Mouse (Mus musculus) embryonic facial prominence, embryonic 10.5 days (tissue): ENCODE results near the gene St3gal3. TPM values are rescaled to one million over a fixed set of nuclear protein-coding genes. Genes with fewer than 3 reads are reported as not detected.

Source experiments
- DNase-seq: peaks from one replicate; pipeline ENCODE4 v3.0.0-alpha.2; 2017; ENCODE audit warnings: low spot score
- H3K27ac ChIP-seq: fragments of 300-500 bp; sonication (generic); replicated peaks from 2 replicates; pipeline ENCODE4 v1.5.1; 2016; ENCODE audit warnings: mild to moderate bottlenecking
- H3K27me3 ChIP-seq: fragments of 300-500 bp; sonication (generic); replicated peaks from 2 replicates; pipeline ENCODE4 v1.6.1; 2016; ENCODE audit warnings: low read depth, mild to moderate bottlenecking; ENCODE audit not compliant: poor library complexity, severe bottlenecking
- H3K36me3 ChIP-seq: fragments of 300-500 bp; sonication (generic); replicated peaks from 2 replicates; pipeline ENCODE4 v1.6.1; 2016; ENCODE audit warnings: mild to moderate bottlenecking, moderate library complexity
- H3K4me1 ChIP-seq: fragments of 300-500 bp; sonication (generic); 2 replicates; pipeline ENCODE4 v1.6.1; 2016
- H3K4me3 ChIP-seq: fragments of 300-500 bp; sonication (generic); 2 replicates; pipeline ENCODE4 v1.5.1; 2016; ENCODE audit warnings: mild to moderate bottlenecking, moderate library complexity
- H3K9me3 ChIP-seq: fragments of 300-500 bp; sonication (generic); 2 replicates; pipeline ENCODE4 v1.6.1; 2016; ENCODE audit warnings: mild to moderate bottlenecking
- WGBS: fragments of 180-500 bp; shearing (Covaris S2); methylation state at CpG from one replicate; pipeline ENCODE4 v1.1.7; 2016; 5-methylcytosine and 5-hydroxymethylcytosine counted together
- polyA plus RNA-seq: library from polyadenylated mRNA; unstranded; fragments of >200 nt; fragmentation: Nextera tagmentation; extraction: Ambion mirVana; gene quantifications from 2 replicates; pipeline ENCODE4 v1.2.1, GENCODE M21; 2016

Gene St3gal3
- polyA plus RNA-seq, 1 experiment from 2014 or later: 7.4 TPM

GRCm38 (mm10) chr4:117906196-117906595, 228.5 kb downstream of the St3gal3 start:
- H3K27me3 ChIP-seq: no peaks in the 10 kb centered on the region
- H3K36me3 ChIP-seq: peaks cover 95% of the 10 kb centered on the region
- H3K4me1 ChIP-seq: peaks cover 7% of the 10 kb centered on the region
- no peaks in the 10 kb centered on the region for H3K9me3 ChIP-seq
- H3K27ac ChIP-seq: no peak overlapping the region
- no peak for DNase-seq
- WGBS: 91% methylated on average over 3 of the region's 3 CpGs
- no peak overlapping the region for H3K4me3 ChIP-seq

GRCm38 (mm10) chr4:117904761-117905160, 230.0 kb downstream of the St3gal3 start:
- Histone ChIP-seq H3K27me3 (no peaks in the 10 kb centered on the region), H3K36me3 (peaks cover 95% of the 10 kb centered on the region), H3K27ac (no peak overlapping the region), H3K4me1 (peaks cover 7% of the 10 kb centered on the region), H3K9me3 (no peaks in the 10 kb centered on the region), H3K4me3 (no peak overlapping the region)
- DNase-seq: no peak
- 93% methylated on average over 8 of the region's 8 CpGs for WGBS

GRCm38 (mm10) chr4:117904094-117904493, 230.6 kb downstream of the St3gal3 start:
- peaks cover 95% of the 10 kb centered on the region for H3K36me3 ChIP-seq

GRCm38 (mm10) chr4:117898111-117898510, 236.6 kb downstream of the St3gal3 start:
- no peak for DNase-seq
- 83% methylated on average over 3 of the region's 3 CpGs for WGBS
- H3K36me3 ChIP-seq: peaks cover 96% of the 10 kb centered on the region

More at GRCm38 (mm10) chr4:117904094-117904493, 230.6 kb downstream of the St3gal3 start:
- no peak for DNase-seq
- no peaks in the 10 kb centered on the region for H3K27me3 ChIP-seq
- no peak overlapping the region for H3K4me3 ChIP-seq
- 92% methylated on average over 10 of the region's 10 CpGs for WGBS
- H3K27ac ChIP-seq: no peak overlapping the region
- H3K9me3 ChIP-seq: no peaks in the 10 kb centered on the region
- H3K4me1 ChIP-seq: peaks cover 4% of the 10 kb centered on the region

GRCm38 (mm10) chr4:117896031-117896430, 238.7 kb downstream of the St3gal3 start:
- DNase-seq: no peak
- no peak overlapping the region for H3K4me3 ChIP-seq
- H3K36me3 ChIP-seq: peaks cover 76% of the 10 kb centered on the region
- peaks cover 9% of the 10 kb centered on the region for H3K4me1 ChIP-seq
- WGBS: 94% methylated on average over 6 of the region's 6 CpGs
- H3K27ac ChIP-seq: no peak overlapping the region
- no peaks in the 10 kb centered on the region for H3K27me3 ChIP-seq
- no peaks in the 10 kb centered on the region for H3K9me3 ChIP-seq

More at GRCm38 (mm10) chr4:117898111-117898510, 236.6 kb downstream of the St3gal3 start:
- H3K4me1 ChIP-seq: no peaks in the 10 kb centered on the region
- no peaks in the 10 kb centered on the region for H3K9me3 ChIP-seq
- no peak overlapping the region for H3K27ac ChIP-seq
- no peaks in the 10 kb centered on the region for H3K27me3 ChIP-seq
- no peak overlapping the region for H3K4me3 ChIP-seq

- peaks cover 72% of the 10 kb centered on the region for H3K36me3 ChIP-seq
- H3K27me3 ChIP-seq: no peaks in the 10 kb centered on the region
- WGBS: 80% methylated on average over 7 of the region's 7 CpGs
- H3K27ac ChIP-seq: no peak overlapping the region
- H3K4me1 ChIP-seq: peaks cover 16% of the 10 kb centered on the region
- no peak for DNase-seq
- H3K9me3 ChIP-seq: no peaks in the 10 kb centered on the region
- H3K4me3 ChIP-seq: no peak overlapping the region
Measured at GRCm38 (mm10) chr4:117895339-117895738, 239.4 kb downstream of the St3gal3 start.

- peaks cover 72% of the 10 kb centered on the region for H3K36me3 ChIP-seq
- peaks cover 16% of the 10 kb centered on the region for H3K4me1 ChIP-seq
- H3K4me3 ChIP-seq: no peak overlapping the region
- no peaks in the 10 kb centered on the region for H3K9me3 ChIP-seq
- H3K27me3 ChIP-seq: no peaks in the 10 kb centered on the region
- 89% methylated on average over 8 of the region's 8 CpGs for WGBS
- H3K27ac ChIP-seq: no peak overlapping the region
- DNase-seq: no peak
Measured at GRCm38 (mm10) chr4:117894601-117895000, 240.1 kb downstream of the St3gal3 start.

- H3K36me3 ChIP-seq: peaks cover 71% of the 10 kb centered on the region
Measured at GRCm38 (mm10) chr4:117893376-117893775, 241.3 kb downstream of the St3gal3 start.

GRCm38 (mm10) chr4:117891738-117892161, 243.0 kb downstream of the St3gal3 start, which contains the start of gene Dph2:
Gene Dph2 (minus strand): TSS chr4:117892032.
- Histone ChIP-seq H3K4me1 (peaks cover 22% of the 10 kb centered on the region), H3K4me3 (peak within 1 kb of the TSS; percentile 83), H3K36me3 (peaks cover 55% of the 10 kb centered on the region), H3K27ac (no peak within 1 kb of the TSS), H3K27me3 (no peaks in the 10 kb centered on the region), H3K9me3 (no peaks in the 10 kb centered on the region)
- WGBS: under 1% methylated on average over 21 of the region's 21 CpGs
- peak; percentile 84 for DNase-seq

More at GRCm38 (mm10) chr4:117893376-117893775, 241.3 kb downstream of the St3gal3 start:
- peaks cover 16% of the 10 kb centered on the region for H3K4me1 ChIP-seq
- peak; percentile 75 for DNase-seq
- H3K27me3 ChIP-seq: no peaks in the 10 kb centered on the region
- H3K9me3 ChIP-seq: no peaks in the 10 kb centered on the region
- H3K4me3 ChIP-seq: no peak overlapping the region
- H3K27ac ChIP-seq: no peak overlapping the region
- WGBS: 18% methylated on average over 9 of the region's 9 CpGs

- no peak for DNase-seq
- H3K27ac ChIP-seq: no peak overlapping the region
- WGBS: 83% methylated on average over 8 of the region's 8 CpGs
- H3K4me1 ChIP-seq: peaks cover 32% of the 10 kb centered on the region
- H3K36me3 ChIP-seq: peaks cover 48% of the 10 kb centered on the region
- no peaks in the 10 kb centered on the region for H3K9me3 ChIP-seq
- no peaks in the 10 kb centered on the region for H3K27me3 ChIP-seq
- H3K4me3 ChIP-seq: peak overlapping the region; percentile 83
Measured at GRCm38 (mm10) chr4:117890750-117891149, 244.0 kb downstream of the St3gal3 start.

- Histone ChIP-seq H3K4me1 (peaks cover 39% of the 10 kb centered on the region), H3K9me3 (no peaks in the 10 kb centered on the region), H3K27me3 (no peaks in the 10 kb centered on the region), H3K4me3 (no peak overlapping the region), H3K27ac (no peak overlapping the region), H3K36me3 (peaks cover 48% of the 10 kb centered on the region)
- no peak for DNase-seq
- WGBS: 94% methylated on average over 14 of the region's 14 CpGs
Measured at GRCm38 (mm10) chr4:117890031-117890430, 244.7 kb downstream of the St3gal3 start.

GRCm38 (mm10) chr4:117889471-117889870, 245.2 kb downstream of the St3gal3 start:
- Histone ChIP-seq H3K27me3 (no peaks in the 10 kb centered on the region), H3K9me3 (no peaks in the 10 kb centered on the region), H3K36me3 (peaks cover 48% of the 10 kb centered on the region), H3K4me1 (peaks cover 42% of the 10 kb centered on the region), H3K27ac (no peak overlapping the region), H3K4me3 (no peak overlapping the region)
- WGBS: 94% methylated on average over 15 of the region's 15 CpGs
- no peak for DNase-seq

- Histone ChIP-seq H3K36me3 (peaks cover 43% of the 10 kb centered on the region), H3K9me3 (no peaks in the 10 kb centered on the region), H3K4me1 (peaks cover 53% of the 10 kb centered on the region), H3K4me3 (peak overlapping the region; percentile 95), H3K27me3 (no peaks in the 10 kb centered on the region), H3K27ac (no peak overlapping the region)
- DNase-seq: no peak
- WGBS: 78% methylated on average over 2 of the region's 2 CpGs
Measured at GRCm38 (mm10) chr4:117887920-117888319, 246.8 kb downstream of the St3gal3 start.
